Mouse (Mus musculus) MEL (cell line): Measurements from ENCODE around the gene Srgap1.

Source experiments
- CHD2 ChIP-seq: IDR thresholded peaks from 2 replicates; pipeline ENCODE4 v1.6.1; 2011; ENCODE audit warnings: low read length, improper control_type of control experiment
- CTCF ChIP-seq, 3 experiments: IDR thresholded peaks in 2 of 3; conservative IDR thresholded peaks in 1 of 3; 2 replicates each; pipeline ENCODE4 v1.5.1; 2011 to 2012; ENCODE audit warnings: low read length in 3 of 3, low read depth in 2 of 3, mild to moderate bottlenecking in 2 of 3, improper control_type of control experiment in 1 of 3, inconsistent platforms in 1 of 3, mixed read lengths in 1 of 3, moderate library complexity in 1 of 3; ENCODE audit not compliant: control insufficient read depth in 1 of 3, insufficient read depth in 1 of 3, poor library complexity in 1 of 3, severe bottlenecking in 1 of 3
- EP300 ChIP-seq, 2 experiments: IDR thresholded peaks; 2 replicates each; pipeline ENCODE4 v1.6.1; 2011; ENCODE audit warnings: improper control_type of control experiment in 2 of 2, low read length in 2 of 2, low read depth in 1 of 2, mild to moderate bottlenecking in 1 of 2
- GATA1 ChIP-seq: IDR thresholded peaks from 2 replicates; pipeline ENCODE4 v1.6.1; 2011; ENCODE audit warnings: low read depth, low read length, improper control_type of control experiment
- MEF2A ChIP-seq: IDR thresholded peaks from 2 replicates; pipeline ENCODE4 v1.6.1; 2014; ENCODE audit warnings: low read depth, mild to moderate bottlenecking, inconsistent platforms, low read length, improper control_type of control experiment; ENCODE audit not compliant: poor library complexity, insufficient replicate concordance, severe bottlenecking; ENCODE audit errors: extremely low read depth
- POLR2A ChIP-seq, 2 experiments: IDR thresholded peaks; 2 replicates each; pipeline ENCODE4 v1.6.1; 2011 to 2012; ENCODE audit warnings: low read length in 2 of 2, mild to moderate bottlenecking in 2 of 2, control low read depth in 1 of 2, improper control_type of control experiment in 1 of 2, low read depth in 1 of 2, moderate library complexity in 1 of 2; ENCODE audit not compliant: control insufficient read depth in 1 of 2, insufficient read depth in 1 of 2, poor library complexity in 1 of 2
- POLR2AphosphoS2 ChIP-seq: IDR thresholded peaks from 2 replicates; pipeline ENCODE4 v1.6.1; 2011; ENCODE audit warnings: low read length, improper control_type of control experiment
- POLR2AphosphoS5 ChIP-seq: IDR thresholded peaks from 2 replicates; pipeline ENCODE4 v1.6.1; 2012; ENCODE audit warnings: low read depth, borderline replicate concordance, mild to moderate bottlenecking, inconsistent platforms, low read length, moderate library complexity, mixed read lengths
- SMC3 ChIP-seq: IDR thresholded peaks from 2 replicates; pipeline ENCODE4 v1.6.1; 2011; ENCODE audit warnings: low read depth, low read length, improper control_type of control experiment
- USF2 ChIP-seq, 2 experiments: IDR thresholded peaks; 2 replicates each; pipeline ENCODE4 v1.6.1; 2011 to 2012; ENCODE audit warnings: improper control_type of control experiment in 2 of 2, low read length in 2 of 2, borderline replicate concordance in 1 of 2, inconsistent platforms in 1 of 2, low read depth in 1 of 2, mild to moderate bottlenecking in 1 of 2; ENCODE audit not compliant: insufficient read depth in 1 of 2
- ZNF384 ChIP-seq: IDR thresholded peaks from 2 replicates; pipeline ENCODE4 v1.6.1; 2012; ENCODE audit warnings: low read depth, mild to moderate bottlenecking, inconsistent platforms, low read length, improper control_type of control experiment

- TF ChIP-seq EP300 (IDR thresholded peaks at IDR 0.05; ENCODE audit: low read depth in 1 of 2, low read length in 2 of 2) (no peak), POLR2AphosphoS2 (no peak), POLR2A (IDR thresholded peaks at IDR 0.05; ENCODE audit: control insufficient read depth in 1 of 2, insufficient read depth in 1 of 2, low read depth in 1 of 2, low read length in 2 of 2, poor library complexity in 1 of 2) (no peak), SMC3 (no peak), MEF2A (no peak), POLR2AphosphoS5 (no peak), ZNF384 (no peak), CTCF (IDR thresholded peaks at IDR 0.05 in 2 of 3, conservative IDR thresholded peaks at IDR 0.05 in 1 of 3; ENCODE audit: control insufficient read depth in 1 of 3, insufficient read depth in 1 of 3, low read depth in 2 of 3, low read length in 3 of 3, poor library complexity in 1 of 3, severe bottlenecking in 1 of 3) (no peak), GATA1 (no peak), USF2 (IDR thresholded peaks at IDR 0.05; ENCODE audit: borderline replicate concordance in 1 of 2, insufficient read depth in 1 of 2, low read depth in 1 of 2, low read length in 2 of 2) (no peak), CHD2 (no peak)
Observed at GRCm38 (mm10) chr10:121805933-121806341, 241.2 kb downstream of the Srgap1 start.
